Mouse (Mus musculus) spleen, postnatal 4 days (tissue): ENCODE results near the gene Prg3.

ENCODE experiments used
- DNase-seq, 2 experiments: peaks; one replicate each; pipeline ENCODE4 v3.0.0; 2022; ENCODE audit warnings: low spot score in 2 of 2

The Prg3 gene

GRCm38 (mm10) chr2:84980188-84980587 lies 7.8 kb upstream of the Prg3 start, which contains the start of gene Prg2:
Prg2 (plus strand) TSS chr2:84980461.
- no peak for DNase-seq

- DNase-seq = no peak
These were observed 8.4 kb downstream of the Prg3 start for GRCm38 (mm10) chr2:84996376-84996775.

- DNase-seq = no peak
These were observed 11.6 kb downstream of the Prg3 start for GRCm38 (mm10) chr2:84999486-85000181.

GRCm38 (mm10) chr2:85001497-85001896 lies 13.5 kb downstream of the Prg3 start:
- DNase-seq = no peak

GRCm38 (mm10) chr2:85002575-85002974 lies 14.6 kb downstream of the Prg3 start:
- no peak for DNase-seq

GRCm38 (mm10) chr2:85004341-85004740 lies 16.3 kb downstream of the Prg3 start:
- DNase-seq = no peak

GRCm38 (mm10) chr2:85006600-85006999 lies 18.6 kb downstream of the Prg3 start:
- DNase-seq = no peak

- peak in 1 of 2 experiments; percentile 42 for DNase-seq
These were observed 19.7 kb downstream of the Prg3 start for GRCm38 (mm10) chr2:85007729-85008128.

- no peak for DNase-seq
These were observed 21.2 kb downstream of the Prg3 start for GRCm38 (mm10) chr2:85009212-85009611.

- DNase-seq = peak; percentile 78 to 79
These were observed 24.0 kb downstream of the Prg3 start for GRCm38 (mm10) chr2:85011906-85012604.

GRCm38 (mm10) chr2:85012679-85013078 lies 24.7 kb downstream of the Prg3 start:
- peak; percentile 46 to 73 for DNase-seq

- DNase-seq = no peak
These were observed 26.0 kb downstream of the Prg3 start for GRCm38 (mm10) chr2:85013826-85014587.

- DNase-seq = no peak
These were observed 26.6 kb downstream of the Prg3 start for GRCm38 (mm10) chr2:85014588-85014982.

- no peak for DNase-seq
These were observed 34.0 kb downstream of the Prg3 start for GRCm38 (mm10) chr2:85022043-85022442.

- DNase-seq = no peak
These were observed 38.2 kb downstream of the Prg3 start for GRCm38 (mm10) chr2:85026178-85026577.

GRCm38 (mm10) chr2:85027281-85027680 lies 39.3 kb downstream of the Prg3 start:
- DNase-seq = no peak

- no peak for DNase-seq
These were observed 41.9 kb downstream of the Prg3 start for GRCm38 (mm10) chr2:85029897-85030296.

GRCm38 (mm10) chr2:85030989-85031388 lies 43.0 kb downstream of the Prg3 start:
- no peak for DNase-seq

GRCm38 (mm10) chr2:85033121-85033520 lies 45.1 kb downstream of the Prg3 start:
- DNase-seq = no peak

GRCm38 (mm10) chr2:85034169-85034568 lies 46.2 kb downstream of the Prg3 start:
- no peak for DNase-seq

GRCm38 (mm10) chr2:85036507-85037046 lies 48.6 kb downstream of the Prg3 start:
- DNase-seq = no peak
